Mouse (Mus musculus) liver, postnatal 0 days (tissue): ENCODE results near the gene Myt1l.

ENCODE experiments used
- CTCF ChIP-seq: sonication (generic); IDR thresholded peaks from 2 replicates; pipeline ENCODE4 v1.5.1; 2016; ENCODE audit warnings: antibody characterized with exemption, low read depth
- EP300 ChIP-seq: IDR thresholded peaks from 2 replicates; pipeline ENCODE4 v1.6.1; 2016; ENCODE audit warnings: antibody characterized with exemption, low read depth, mild to moderate bottlenecking

DNA sequence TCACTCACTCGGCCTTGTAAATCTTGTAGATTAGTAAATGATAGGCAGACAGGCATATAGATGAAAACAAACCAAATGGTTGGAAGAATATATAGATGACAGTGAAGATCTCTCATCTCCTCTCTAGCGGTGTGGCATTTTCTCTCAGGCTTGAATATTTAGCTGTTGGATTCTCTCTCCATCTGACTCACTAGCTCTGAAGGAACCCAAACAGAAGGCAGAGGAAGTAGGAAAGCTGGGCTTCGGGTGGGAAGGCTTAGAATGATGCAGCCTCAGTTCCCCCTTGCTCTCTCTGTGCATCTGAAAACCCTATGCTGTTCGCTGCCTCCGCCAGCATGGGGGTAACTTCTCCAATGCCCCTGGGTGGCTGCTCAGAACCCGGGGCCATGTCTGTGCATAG, 78.0 kb downstream of the Myt1l start:
- TF ChIP-seq CTCF, result no peak
- TF ChIP-seq EP300, result no peak
